Mouse (Mus musculus) common myeloid progenitor, adult 5-6 weeks (primary cell): ENCODE data around the gene Plcb2. TPM values are rescaled to one million over a fixed set of nuclear protein-coding genes. Genes with fewer than 3 reads are reported as not detected.

ENCODE experiments used
- ATAC-seq: replicated peaks from 2 replicates; pipeline ENCODE4 v1.8.0; 2016; ENCODE audit warnings: low read depth, mild to moderate bottlenecking, moderate TSS enrichment, inconsistent platforms; ENCODE audit not compliant: poor library complexity, severe bottlenecking
- total RNA-seq: library from RNA; stranded (forward); fragments of 200-1000, 187-1606 nt; gene quantifications from 2 replicates; pipeline ENCODE4 v1.2.3, GENCODE M21; 2017

The Plcb2 gene
- total RNA-seq, 1 experiment from 2014 or later, result 42.0 TPM

DNA sequence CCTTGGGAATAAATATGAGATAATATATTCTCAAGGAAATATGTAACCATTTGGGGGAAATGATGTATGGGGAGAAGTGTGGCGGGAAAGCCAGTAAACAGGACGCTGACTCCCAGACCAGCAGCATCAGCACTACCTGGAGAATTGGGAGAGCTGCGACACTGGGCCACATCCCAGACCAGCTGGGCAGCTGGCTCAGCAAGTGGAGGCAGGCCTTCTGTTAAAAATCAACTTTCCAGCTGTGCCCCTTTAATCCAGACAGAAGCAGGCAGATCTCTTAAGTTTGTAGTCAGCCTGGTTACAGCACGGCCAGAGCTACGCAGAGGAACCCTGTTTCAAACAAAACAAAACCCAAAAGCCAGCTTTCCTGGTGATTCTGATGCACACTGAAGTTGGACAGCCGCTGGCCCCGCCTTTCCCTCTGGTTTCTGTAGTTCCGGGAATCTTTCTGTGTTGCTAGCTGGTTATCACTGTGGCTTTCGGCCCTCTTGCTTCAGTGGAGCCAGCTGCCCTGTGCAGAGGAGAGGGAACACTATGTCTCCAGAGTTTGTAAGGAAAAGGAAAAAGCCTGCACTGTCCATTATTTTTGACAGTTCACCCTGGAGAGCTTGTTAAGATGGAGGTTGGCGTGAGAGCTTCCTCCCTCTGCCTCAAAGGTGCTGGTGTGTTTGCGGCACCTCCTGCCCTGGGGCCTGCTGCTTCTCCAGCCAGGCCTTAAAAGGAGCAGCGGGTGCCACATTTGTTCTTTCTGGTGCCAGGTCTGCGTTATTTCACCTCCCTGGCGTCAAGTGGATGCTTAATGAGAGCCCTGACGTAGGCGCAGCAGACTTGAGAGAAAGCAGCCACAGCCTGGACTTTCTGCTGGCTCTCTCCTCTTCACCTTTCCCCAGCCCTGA, 23.9 kb upstream of the Plcb2 start:
- no peak for ATAC-seq

DNA sequence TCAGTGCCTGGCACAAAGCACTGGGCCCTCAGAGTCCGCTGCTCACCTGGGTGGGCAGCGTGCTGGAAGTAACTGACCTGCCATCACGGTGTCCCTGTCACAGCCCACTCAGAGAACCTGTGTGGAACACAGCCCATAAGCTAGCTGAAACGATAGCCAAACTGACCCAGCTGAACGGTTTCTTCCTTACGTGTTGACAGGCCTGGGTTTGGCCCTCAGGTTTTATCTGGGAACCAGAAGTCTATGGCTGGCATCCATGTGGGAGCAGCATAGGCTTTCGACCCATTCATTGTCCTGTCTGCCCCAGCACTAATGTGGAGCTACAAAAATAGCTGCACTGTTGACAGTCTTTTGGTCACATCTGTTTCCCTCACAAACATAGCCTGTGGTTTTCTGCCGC, 22.2 kb upstream of the Plcb2 start:
- peak; percentile 43; the same call in 1 of the 2 replicates for ATAC-seq

DNA sequence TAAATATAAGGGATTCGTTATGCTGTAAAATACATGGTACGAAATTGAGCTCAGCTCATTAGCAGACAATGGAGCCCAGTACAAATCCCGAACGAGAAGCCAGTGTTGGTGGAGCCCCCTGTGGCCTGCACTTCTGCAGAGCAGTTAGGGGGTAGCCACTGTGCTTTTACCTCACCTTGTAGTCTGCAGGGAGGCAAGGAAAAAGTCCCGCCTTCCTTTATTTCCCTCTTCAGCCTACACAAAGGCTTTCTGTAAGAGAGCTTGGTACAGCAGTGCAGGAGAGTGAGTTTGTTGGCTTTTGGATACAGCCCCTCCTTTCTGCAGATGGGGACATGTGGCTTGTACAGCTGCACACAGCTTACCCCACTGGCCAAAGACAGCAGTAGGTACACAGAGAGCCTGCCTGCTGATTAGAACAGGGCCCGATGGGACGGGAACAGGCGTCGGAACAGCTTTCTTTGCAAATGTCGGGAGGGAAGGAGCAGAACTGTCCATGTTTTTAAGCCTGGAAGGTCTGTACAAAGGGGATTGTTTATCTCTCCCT, 21.2 kb upstream of the Plcb2 start:
- no peak for ATAC-seq

GRCm38 (mm10) chr2:118747301-118747960, 19.2 kb upstream of the Plcb2 start:
- no peak for ATAC-seq

- no peak for ATAC-seq
Observed at GRCm38 (mm10) chr2:118745915-118746901, 18.0 kb upstream of the Plcb2 start.

DNA sequence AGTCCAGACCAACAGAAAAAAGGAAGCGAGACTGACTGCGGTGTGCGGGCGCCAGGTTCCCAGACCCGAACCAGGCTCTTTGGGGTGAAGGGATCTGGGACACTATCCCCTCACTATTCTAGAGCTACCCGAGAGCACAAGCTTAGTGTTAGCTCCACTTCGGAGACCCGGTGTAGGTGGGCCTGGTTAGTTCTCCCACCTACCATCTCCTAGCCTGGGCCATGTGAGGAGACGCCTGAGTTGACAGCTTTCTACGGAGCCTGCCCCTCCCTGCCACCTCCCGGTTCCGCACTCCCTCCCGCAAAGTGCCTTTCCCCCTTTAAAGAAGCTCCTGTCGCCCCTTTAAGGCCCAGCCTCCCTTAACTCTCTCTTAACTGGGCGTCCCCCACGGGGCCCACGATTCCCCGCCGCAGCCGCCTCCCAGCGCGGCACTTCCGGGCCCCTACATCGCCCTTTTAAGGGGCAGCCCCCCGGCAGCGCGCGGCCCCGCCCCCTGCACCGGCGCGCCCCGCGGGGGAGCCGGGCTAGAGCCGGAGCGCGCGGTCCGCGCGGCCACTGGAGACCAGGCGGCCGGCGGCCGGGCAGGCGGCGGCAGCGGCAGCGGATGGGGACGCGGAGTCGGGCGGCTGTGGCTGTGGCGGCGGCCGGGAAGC, 17.1 kb upstream of the Plcb2 start, which contains the start of gene Inafm2:
Gene Inafm2 (plus strand): TSS at position 527 of the 653 bp plus-strand sequence.
- peak; percentile 79 for ATAC-seq

GRCm38 (mm10) chr2:118744621-118745020, 16.4 kb upstream of the Plcb2 start:
- ATAC-seq, result no peak; the same call in 1 of the 2 replicates

- peak; percentile 40; the same call in 1 of the 2 replicates for ATAC-seq
Observed at GRCm38 (mm10) chr2:118743261-118743943, 15.2 kb upstream of the Plcb2 start.

GRCm38 (mm10) chr2:118741183-118741582, 12.9 kb upstream of the Plcb2 start:
- ATAC-seq, result no peak

DNA sequence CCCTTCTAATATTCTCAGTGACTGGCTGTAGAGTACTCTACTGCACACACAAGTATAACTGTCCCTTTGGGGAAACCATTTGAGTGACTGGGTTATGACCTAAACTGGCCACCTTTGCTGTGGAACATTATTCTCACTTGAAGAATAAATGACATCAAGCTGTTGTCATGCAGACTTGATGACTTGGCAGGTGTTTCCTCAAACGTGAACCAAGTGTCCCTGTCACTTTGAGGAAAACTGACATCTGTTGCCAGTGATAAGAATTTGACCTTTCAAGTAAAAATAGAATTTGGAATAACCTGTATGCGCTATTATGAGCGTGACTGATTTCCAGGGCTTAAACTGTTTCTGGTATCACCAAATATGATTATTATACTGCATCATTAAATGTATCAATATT, 12.1 kb upstream of the Plcb2 start:
- no peak for ATAC-seq

DNA sequence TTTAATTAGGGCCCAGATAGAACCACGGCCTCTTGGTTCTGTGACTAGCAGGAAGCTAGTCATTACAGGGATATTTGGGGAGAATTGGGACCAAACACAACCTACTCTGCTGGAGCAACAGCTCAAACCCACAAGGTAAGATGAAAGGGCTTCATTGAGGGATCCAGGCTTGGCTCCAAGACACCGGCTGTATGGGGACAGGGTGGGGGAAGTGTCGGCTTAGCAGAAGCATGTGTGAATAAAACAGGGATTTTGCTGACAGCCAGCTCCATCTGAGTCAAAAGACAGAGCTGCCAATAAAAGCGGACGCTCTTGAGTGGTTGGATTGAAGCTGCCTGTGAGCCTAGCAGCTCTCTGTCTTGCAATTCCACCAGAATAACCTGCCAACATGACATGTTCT, 5.1 kb upstream of the Plcb2 start:
- no peak for ATAC-seq

- ATAC-seq, result no peak
Observed at GRCm38 (mm10) chr2:118731981-118732380, 3.7 kb upstream of the Plcb2 start.

DNA sequence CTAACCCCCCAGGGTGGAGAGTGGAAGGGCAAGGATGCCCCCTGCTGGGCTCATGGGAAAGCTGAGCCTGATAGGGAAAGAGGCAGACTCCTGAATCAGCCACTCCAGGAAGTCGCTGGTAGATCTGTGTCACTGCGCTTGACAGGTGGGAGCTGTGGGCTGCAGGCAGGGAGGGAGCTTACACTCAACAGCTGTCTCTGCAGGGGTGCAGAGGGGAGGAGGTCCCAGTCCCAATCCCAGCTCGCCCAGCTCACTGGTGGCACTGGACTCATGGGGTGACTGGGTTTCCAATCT, 2.3 kb upstream of the Plcb2 start:
- ATAC-seq, result peak; percentile 63

DNA sequence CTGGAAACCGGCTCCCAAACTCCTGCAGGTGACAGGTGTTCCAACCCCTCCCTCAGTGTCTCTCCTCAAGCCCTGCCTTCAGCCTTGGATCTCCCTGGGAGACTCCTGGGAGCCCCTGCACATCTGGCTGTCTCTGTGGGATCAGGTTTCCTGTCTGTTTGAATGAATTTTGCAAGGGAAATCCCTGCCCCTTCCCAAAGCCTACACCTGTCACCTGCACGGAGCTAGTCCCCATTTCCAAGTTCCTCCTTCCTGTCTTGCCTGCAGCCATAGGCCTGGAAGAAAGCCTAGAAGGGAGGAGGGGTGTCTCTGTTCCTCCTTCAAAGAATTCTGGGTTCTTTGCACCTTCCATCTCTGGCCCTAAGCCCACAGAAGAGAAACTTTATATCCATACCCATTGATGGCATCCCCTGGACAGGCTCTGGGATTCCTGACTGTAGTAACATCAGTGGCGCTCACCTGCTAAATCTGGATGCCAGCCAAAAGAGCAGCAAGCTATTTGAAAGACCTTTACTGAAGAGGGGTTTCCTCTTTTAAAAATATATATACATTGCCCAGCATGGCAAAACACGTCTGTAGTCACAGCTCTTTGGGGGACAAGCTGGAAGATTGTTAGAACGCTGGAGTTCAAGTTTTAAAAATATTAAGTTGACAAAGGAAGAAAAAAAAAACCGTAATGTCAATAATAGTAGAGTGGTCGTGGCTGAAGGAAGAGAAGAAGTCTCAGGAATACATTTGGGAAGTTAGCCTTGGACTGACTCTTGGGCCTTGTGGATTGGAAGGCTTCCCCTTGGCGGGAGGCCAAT, 1.8 kb upstream of the Plcb2 start:
- ATAC-seq, result no peak

GRCm38 (mm10) chr2:118729194-118729593, 956 bp upstream of the Plcb2 start:
- peak; percentile 48 for ATAC-seq

DNA sequence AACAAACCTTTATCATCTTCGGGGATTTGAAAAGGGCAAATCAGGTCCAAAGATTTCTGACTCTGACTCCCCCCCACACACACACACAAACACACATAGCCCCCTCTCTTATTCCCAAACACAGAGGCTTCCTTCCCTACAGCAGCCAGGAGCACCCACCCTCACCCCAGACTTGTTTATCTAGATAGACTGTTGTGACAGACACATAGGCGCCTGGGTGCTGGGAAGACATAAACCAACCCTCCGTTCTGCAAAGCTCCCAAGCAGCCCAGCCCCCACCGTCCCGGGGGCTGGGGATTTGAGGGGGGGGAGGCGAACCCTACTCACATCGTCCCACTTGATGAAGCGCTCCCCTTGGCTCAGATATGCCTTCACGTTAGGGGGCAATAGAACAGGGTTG, 327 bp downstream of the Plcb2 start:
- no peak for ATAC-seq

DNA sequence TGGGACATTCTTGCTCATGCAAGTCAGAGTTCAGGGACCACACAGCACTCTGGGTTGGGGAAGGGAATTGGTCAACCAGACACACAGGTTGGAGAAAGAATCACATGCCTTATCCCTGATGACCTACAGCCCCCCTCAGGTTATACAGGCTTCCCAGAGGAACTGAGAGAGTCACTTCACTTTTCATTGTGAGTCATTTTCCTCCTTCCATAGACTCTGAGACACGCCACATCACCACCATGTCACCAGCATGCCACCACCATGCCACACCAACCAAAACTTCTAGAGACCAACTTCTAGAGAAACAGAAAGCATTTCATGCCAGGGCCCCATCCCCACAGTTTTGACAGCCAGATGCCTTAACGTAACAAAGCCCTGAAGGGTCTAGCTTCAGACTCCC, 1.4 kb downstream of the Plcb2 start:
- ATAC-seq, result no peak

GRCm38 (mm10) chr2:118725511-118725910, 2.7 kb downstream of the Plcb2 start:
- ATAC-seq, result no peak
